Mouse (Mus musculus) urinary bladder, postnatal 4 days (tissue): ENCODE data around the gene Bri3bp.
A peak's percentile ranks its signal among the peaks of the same experiment; 100 is the strongest.
"Not testable (repeated sequence)": the region's sequence is repeated elsewhere in the genome, so short reads cannot be mapped to it uniquely, and the experiment has no call there.

Experiments
- DNase-seq, 2 experiments: peaks; one replicate each; pipeline ENCODE4 v3.0.0; 2021 to 2022; ENCODE audit warnings: low spot score in 2 of 2

Gene Bri3bp

DNA sequence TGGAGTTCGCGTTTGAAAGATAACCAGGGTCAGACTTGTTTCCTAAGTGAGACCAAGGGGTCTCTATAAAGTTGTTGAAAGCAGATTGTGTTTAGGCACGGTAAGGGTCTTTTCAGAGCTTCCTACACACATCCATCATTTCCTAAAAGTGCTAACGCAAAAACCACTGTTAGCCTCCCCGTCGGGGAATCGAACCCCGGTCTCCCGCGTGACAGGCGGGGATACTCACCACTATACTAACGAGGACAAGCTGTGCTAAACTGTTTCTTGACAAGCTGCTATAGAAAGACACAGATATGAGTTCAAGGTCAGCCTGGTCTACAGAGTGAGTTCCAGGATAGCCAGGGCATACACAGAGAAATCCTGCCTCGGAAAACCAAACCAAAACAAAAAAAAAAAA, 32.5 kb upstream of the Bri3bp start:
- DNase-seq = peak; percentile 70 to 77

DNA sequence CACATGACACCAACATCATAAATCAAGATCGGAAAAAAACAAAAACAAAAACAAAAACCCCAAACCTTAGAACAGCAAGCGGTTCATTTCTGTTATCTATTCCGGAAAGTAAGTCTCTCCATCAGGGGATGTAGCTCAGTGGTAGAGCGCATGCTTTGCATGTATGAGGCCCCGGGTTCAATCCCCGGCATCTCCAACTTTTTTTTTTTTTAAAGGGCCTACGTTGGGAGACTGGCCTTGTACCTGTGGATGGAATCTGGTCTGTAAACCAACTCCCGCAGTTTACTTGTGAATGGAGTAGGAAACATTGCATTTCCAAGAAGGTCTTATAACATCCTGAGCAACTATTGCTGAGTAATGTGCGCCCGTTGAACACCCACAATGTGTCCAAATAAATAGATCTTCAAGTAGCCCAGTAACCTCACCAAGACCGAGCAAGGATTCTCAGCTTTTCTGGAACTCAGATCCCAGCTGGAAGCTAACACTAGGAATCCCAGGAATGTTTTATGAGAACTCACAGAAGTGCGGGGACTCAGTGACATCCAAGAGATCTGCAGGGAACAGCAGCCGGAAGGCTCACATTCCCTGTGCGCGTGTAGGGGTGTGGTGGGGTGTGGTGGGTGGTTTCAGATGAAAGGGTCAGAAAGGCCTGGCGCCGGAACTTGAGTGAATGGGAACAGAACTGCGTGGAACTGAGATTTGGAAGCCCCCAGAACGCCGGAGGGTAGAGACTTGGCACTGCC, 31.8 kb upstream of the Bri3bp start:
- DNase-seq = no peak

GRCm38 (mm10) chr5:125411972-125412530, 29.3 kb upstream of the Bri3bp start:
- DNase-seq = no peak

- not testable (repeated sequence) for DNase-seq
These were observed 28.8 kb upstream of the Bri3bp start for GRCm38 (mm10) chr5:125412536-125412935.

GRCm38 (mm10) chr5:125413763-125414162, 27.6 kb upstream of the Bri3bp start:
- no peak for DNase-seq

DNA sequence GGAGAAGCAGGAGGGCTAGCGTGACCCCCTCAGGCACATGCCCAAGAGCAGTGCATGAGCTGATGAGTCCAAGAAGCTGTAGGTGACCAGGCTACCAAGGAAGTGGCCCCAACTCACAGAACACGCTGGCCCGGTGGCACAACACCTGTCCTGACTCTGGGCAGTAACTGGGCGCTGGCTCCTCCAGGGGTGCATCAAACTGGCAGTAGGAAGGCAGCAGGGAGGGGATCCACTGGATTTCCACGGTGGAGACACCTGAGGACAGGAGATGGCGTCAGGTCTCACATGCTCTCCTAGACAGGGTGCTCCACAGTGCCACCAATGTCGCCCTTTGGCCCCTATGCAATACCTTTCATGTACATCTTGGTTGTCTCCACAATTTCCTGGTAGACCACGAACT, 25.2 kb upstream of the Bri3bp start:
- DNase-seq = no peak

DNA sequence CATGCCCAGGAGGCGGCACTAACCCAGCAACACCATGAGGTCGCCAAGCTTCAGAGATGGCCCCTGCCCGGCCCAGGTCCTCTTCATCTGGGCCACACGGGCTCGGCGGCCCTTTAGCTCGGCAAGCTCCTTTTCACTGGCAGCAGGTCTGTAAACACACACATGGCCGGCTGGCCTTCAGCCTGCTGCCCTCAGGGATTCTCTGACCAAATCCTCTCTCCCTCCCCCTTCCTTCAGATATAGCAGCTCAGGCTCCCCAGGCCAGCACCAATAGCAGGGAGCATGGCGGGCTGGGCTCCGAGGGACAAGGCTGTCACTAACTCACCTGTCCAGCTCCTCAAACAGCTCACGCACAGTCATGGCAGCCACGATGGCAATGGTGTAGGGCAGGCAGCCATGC, 22.7 kb upstream of the Bri3bp start:
- DNase-seq = no peak

GRCm38 (mm10) chr5:125419124-125419523, 22.2 kb upstream of the Bri3bp start:
- no peak for DNase-seq

- no peak for DNase-seq
These were observed 15.6 kb upstream of the Bri3bp start for GRCm38 (mm10) chr5:125425698-125426276.

DNA sequence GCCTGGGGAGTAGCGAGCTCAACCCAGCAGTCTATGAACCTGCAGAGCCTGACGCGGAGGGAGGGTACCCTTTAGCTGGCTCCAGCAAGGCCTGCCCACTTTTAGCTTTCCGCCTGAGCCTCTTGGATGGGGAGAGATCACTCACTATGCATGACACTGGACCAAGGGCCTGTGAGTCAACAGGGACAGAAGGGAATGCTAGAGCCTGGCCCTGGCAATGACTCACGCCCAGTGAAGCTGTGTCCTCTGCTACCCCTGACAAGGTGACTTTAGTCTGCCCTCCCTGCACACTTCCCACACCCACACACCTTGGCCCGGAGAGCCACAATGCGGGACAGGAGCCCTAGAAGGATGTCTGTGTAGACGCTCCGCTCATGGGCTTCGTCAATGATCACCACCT, 15.0 kb upstream of the Bri3bp start:
- DNase-seq = no peak

DNA sequence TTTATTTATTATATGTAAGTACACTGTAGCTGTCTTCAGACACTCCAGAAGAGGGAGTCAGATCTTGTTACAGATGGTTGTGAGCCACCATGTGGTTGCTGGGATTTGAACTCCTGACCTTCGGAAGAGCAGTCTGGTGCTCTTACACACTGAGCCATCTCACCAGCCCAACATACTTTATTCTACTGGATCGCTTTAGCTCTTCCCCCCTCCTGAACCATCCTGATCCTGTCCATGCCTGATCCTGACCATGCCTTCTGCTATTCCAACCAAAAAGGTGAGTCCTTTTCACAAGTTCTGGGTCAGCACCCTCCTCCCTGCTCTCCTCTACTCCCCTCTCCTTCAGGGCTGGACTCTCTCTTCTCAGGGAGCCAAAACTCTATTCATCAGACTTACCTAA, 9.0 kb upstream of the Bri3bp start:
- not testable (repeated sequence) for DNase-seq

DNA sequence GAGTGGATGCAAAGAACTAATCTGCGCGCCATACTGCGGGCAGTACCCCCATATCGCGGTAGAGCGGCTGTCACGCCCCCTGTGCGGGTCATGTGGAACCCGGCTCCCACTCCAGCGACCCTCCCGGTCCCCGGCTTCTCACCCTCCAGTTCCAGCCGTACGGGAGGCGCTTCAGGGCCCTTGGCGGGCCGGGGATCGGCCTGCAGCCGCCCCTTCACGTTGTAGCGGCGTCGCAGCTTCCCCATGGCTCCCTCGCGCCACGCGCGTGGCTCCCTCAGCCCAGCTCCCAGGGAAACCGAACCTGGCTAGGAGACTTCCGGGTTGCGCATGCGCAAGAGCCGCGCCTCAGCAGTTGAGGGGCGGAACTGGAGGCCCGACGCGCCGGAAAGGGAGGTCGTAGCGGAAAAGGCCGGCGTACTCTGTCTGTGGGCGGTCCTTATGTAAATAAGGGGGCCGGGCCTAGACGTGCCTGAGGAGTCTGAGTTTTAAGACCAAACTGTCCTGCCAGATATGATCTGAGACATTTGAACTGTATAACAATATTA, 7.5 kb upstream of the Bri3bp start, which contains the start of gene Dhx37:
Gene Dhx37, minus strand, starts transcription at position 329 of the 545 bp plus-strand sequence.
- DNase-seq = peak; percentile 90 to 95

DNA sequence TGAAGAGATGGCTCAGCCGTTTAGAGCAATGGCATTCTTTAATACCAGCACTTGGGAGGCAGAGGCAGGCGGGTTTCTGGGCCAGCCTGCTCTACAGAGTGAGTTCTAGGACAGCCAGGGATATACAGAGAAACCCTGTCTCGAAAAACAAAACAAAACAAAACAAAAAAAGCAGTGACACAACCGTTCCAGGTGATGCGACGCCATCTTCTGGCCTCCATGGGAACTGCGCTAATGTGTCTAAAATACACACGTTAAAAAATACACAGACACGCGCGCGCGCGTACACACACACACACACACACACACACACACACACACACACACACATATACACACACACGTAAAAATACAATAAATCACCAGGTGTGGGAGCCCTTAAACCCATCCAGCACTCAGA, 7.0 kb upstream of the Bri3bp start:
- not testable (repeated sequence) for DNase-seq

GRCm38 (mm10) chr5:125440583-125441233, 660 bp upstream of the Bri3bp start:
- no peak for DNase-seq

DNA sequence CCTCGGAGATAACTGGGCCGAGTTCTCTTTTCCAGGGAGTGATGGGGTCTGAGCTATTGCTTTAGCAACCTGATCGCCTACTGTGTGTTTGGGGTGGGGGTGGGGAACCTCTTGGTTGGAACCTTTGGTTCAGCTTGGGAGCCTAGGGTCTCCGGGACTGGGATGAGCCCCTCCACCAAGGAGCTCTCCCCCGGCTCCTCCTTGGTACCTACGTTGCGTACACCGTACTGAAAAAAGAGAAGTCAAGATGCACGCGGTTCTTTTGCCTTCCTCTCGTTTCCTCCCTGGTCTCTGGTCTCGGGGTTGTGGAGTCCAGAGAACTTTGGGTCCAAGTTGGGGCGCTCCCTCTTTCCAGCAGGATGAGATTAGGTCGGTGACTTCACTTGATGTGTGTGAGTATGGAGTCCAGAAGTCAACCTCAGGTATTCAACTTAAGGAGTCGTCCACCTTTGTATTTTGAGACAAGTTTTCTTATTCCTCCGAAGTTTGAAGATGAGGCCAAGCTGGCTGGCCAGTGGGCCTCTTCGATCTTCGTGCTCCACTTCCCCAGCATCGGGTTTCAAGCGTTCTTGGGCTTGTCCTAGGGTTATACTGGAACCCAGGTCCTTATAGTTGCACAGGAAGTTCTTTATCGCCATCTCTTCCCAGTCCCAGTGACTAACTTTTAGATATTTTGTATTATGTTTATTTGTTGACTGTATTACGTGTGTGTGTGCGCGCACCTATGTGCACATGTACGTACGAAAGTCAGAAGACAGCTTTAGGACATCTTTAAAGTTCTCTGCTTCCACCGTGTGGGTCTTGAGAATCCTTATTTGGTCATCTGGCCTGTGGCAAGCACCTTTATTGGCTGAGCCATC, 998 bp downstream of the Bri3bp start:
- DNase-seq = no peak

- no peak for DNase-seq
These were observed 2.0 kb downstream of the Bri3bp start for GRCm38 (mm10) chr5:125443335-125443734.

- DNase-seq = no peak
These were observed 2.5 kb downstream of the Bri3bp start for GRCm38 (mm10) chr5:125443915-125444314.

- no peak for DNase-seq
These were observed 3.2 kb downstream of the Bri3bp start for GRCm38 (mm10) chr5:125444554-125444953.

GRCm38 (mm10) chr5:125446344-125446743, 5.0 kb downstream of the Bri3bp start:
- no peak for DNase-seq

GRCm38 (mm10) chr5:125448026-125448425, 6.7 kb downstream of the Bri3bp start:
- DNase-seq = no peak

DNA sequence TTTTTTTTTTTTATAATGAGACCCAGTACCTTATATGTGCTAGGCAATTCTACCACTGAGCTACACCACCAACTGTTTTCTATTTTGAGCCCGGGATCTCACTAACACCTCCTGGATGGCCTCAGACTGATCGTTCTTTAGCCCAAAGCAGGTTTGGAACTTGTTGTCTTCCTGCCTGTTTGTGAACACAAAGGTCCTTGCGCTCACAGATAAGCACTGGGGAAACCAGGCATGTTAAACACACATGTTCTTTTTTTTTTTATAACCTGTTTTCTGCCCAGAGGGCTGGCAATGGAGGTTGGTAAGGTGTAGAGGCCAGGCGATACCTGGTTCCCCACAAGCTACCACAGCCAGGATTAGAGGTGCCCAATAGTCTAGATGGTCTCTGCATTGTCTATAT, 7.3 kb downstream of the Bri3bp start:
- no peak for DNase-seq
